Mouse (Mus musculus) left cerebral cortex, postnatal 4 days (tissue): ENCODE data around the gene Anks1. TPM values are rescaled to one million over a fixed set of nuclear protein-coding genes. Genes with fewer than 3 reads are reported as not detected.

Experiments used
- DNase-seq: peaks from one replicate; pipeline ENCODE4 v3.0.0-alpha.2; 2022
- intact Hi-C: fragments of 180-260 bp; cut with DNase I; formaldehyde crosslinking; loops from one replicate; pipeline ENCODE4 v1.15.1; 2025
- total RNA-seq, 2 experiments: library from RNA; stranded (reverse); gene quantifications; 2 replicates each; pipeline ENCODE4 v1.2.3; 2021

Anks1 gene
- total RNA-seq, result 10 to 100 TPM; 45.5 to 46.5 TPM

DNA sequence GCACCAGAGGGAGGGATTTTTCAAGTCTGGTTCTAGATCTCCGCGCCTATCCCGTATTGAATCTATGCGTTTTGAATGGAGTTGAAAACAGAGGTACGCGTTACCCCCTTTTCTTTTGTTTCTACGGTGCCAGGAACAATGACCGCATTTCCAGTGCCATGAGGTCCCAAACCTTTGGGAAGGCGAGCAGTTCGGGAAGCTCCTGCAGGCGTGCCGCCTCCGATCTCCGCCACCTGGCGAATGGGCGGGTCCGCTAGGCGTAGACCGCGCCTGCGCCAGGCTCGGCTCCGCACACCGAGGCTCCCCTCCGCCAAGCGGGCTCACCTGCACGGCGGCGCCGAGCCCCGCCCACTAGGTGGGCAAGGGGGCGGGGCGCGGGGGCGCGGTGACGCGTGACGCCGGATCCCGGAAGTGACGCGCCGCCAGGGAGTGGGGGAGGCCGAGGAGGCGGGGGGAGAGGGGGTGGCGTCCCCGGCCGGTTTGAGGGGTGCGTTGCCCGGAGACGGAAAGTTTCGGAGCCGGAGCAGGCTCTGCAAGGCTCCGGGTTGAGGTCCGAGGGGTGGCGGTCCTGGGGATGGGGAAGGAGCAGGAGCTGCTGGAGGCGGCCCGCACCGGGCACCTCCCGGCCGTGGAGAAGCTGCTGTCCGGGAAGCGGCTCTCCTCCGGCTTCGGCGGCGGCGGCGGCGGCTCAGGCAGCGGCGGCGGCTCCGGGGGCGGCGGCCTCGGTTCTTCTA, at the start of gene Anks1:
TSS of gene Anks1 (plus strand) at position 419 of the 734 bp plus-strand sequence.
- intact Hi-C loops, result loop anchor here (2.0 kb wide), 1 partner anchor 172 kb away; the partner anchor contains the start of gene Tcp11
- DNase-seq, result peak; percentile 91

DNA sequence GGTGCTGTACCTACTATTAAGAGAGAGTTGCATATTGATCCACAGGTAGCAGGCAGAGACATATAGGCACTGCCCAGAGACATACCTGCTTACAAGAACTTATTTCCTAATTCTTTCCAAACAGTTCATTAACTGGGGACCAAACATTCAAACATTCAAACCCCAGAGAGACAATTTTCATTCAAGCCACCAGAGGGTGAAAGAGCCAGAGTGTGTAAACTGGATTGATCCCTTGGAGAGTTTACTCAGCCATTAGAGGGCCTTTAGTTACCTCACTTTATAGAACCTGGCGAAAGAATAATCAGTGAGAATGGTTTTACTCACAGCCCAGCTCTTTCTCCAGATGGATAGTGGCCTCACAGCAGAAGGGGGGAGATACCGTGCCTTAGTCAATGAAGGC, 43.6 kb upstream of the Anks1 start:
- intact Hi-C loops, result no loop called here
- no peak for DNase-seq

DNA sequence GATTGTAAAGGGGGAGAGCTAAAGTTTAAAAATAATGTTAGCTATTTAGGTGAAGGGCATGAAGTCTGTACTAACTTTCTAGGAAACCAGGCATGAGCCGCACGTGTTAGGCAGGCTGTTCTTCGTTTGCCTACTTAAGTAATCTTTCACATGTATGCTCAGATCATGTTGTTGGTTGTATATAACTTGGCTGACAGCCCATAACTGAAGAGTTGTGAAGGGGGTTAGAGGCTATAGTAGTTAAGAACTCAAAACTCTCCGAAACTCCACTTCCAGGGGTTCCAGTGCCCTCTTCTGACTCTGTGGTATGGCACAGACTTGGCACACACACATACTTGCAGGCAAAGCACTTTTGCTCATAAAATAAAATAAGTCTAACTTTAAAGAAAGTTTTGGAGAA, 42.4 kb upstream of the Anks1 start:
- intact Hi-C loops, result no loop called here
- DNase-seq, result no peak

DNA sequence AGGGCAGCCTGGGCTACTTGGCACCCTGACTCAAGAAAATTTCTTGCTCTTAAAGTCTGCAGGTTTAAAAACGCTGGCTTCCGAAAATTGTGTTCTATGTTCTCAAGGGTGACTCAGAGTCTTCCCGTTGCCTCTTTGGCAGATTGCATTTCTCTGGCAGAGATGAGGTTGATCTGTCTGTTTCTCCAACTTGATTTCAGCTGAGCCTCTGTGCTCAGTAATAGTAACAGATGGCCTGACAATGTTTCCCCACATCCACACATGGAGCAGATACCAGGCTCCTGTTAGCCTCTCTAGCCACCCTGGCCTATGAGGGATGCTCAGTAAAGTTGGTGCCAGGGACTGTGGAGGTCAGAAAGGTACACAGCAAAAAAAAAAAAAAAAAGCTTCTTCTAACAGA, 37.3 kb upstream of the Anks1 start:
- DNase-seq, result no peak
- intact Hi-C loops, result no loop called here

- intact Hi-C loops, result no loop called here
- no peak for DNase-seq
These were observed 35.5 kb upstream of the Anks1 start for GRCm38 (mm10) chr17:27873583-27873982.

DNA sequence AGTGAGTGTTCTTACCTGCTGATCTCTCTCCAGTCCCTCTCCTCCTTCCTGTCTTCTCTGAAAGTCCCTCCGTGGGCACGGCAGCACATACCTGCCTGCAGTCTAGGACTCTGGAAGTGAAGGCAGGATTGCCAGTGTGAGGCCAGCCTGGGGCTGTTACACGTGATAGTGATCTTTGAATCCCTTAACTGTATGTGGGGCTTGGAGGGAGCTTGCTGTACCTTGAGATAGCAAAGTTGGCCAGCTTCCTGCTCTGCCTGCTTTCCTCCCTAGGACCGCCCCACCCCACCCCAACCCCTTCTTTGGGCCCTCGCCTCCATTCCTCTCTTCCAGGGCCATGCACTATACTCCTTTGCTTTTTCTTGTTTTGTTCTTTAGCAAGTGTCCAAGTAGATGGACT, 34.6 kb upstream of the Anks1 start:
- intact Hi-C loops, result no loop called here
- no peak for DNase-seq

GRCm38 (mm10) chr17:27881518-27881917, 27.6 kb upstream of the Anks1 start:
- no peak for DNase-seq
- intact Hi-C loops, result no loop called here

DNA sequence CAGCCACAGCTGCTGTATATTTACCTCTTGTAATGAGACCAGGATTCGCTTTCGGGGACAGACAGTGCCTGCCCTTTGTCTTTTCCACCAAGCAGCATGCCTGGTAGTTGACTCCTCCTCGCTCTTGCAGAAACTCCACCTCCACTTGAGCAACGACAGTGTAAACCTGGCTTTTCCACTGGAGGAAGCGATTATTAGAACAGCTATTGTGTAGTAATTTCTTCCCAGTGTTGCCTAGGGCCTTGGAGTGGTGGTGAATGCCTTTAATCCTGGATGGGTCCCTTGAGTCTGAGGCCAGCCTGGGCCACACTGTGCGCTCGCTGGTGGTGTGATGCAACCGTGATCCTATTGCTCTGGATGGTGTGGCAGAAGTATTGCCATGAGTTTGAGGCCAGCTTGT, 26.0 kb upstream of the Anks1 start:
- intact Hi-C loops, result no loop called here
- DNase-seq, result no peak

DNA sequence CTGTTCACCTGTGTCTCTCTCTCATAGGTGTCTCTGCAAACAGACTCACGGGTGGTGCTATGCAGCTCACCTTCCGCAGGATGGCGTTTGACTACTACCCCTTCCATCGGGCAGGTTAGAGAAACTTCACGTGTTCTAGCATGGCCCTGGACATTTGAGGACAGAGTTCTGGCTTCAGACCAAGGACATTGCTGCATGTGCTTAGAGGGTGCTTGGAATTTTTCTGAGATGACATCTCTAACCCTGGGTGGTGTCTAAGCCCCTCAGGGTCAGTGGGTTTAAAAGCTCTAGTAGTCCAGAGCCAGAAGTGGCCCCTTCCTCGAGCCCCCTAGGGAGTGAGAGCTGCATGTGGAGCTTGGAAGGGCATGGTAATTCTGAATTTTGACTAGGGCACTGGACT, 25.1 kb upstream of the Anks1 start:
- intact Hi-C loops, result no loop called here
- no peak for DNase-seq

GRCm38 (mm10) chr17:27886499-27887210, 22.5 kb upstream of the Anks1 start:
- DNase-seq, result peak; percentile 27
- intact Hi-C loops, result no loop called here

DNA sequence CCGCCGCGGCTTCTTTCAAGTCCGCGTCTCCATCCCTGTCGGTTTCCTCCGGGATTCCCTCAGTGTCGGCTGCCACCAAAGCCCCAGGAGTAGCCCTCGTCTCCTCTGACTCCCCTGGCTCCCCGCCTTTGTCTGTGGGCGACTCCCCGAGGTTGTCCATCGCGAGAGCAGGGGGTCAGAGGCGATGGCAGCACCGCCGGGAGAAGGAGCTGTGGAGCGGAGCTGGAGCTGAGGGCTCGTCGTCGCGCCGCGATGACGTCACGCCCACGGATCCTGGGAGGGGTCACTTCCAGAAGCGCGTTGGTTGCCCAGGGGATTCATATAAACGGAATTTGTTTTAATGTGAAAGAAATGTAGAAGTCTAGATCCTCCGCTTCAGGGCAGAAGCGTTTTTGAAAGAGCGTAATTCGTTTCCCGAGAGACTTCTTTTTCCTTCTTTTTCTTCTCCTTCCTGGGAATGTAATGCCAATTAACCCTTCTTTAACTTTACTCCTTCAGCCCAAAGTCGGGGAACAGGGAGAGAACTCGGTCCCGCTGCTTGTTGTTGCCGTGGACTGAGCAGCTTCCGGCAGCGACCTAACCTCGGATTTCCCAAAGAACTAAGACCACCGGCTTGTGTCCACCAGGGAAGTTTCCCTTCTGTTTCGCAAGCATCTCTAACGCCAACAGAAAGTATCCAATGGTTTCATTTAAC, 1.4 kb upstream of the Anks1 start:
- DNase-seq, result peak; percentile 93
- intact Hi-C loops, result loop anchor here (2.0 kb wide), 1 partner anchor 173 kb away; the partner anchor contains the start of gene Tcp11

DNA sequence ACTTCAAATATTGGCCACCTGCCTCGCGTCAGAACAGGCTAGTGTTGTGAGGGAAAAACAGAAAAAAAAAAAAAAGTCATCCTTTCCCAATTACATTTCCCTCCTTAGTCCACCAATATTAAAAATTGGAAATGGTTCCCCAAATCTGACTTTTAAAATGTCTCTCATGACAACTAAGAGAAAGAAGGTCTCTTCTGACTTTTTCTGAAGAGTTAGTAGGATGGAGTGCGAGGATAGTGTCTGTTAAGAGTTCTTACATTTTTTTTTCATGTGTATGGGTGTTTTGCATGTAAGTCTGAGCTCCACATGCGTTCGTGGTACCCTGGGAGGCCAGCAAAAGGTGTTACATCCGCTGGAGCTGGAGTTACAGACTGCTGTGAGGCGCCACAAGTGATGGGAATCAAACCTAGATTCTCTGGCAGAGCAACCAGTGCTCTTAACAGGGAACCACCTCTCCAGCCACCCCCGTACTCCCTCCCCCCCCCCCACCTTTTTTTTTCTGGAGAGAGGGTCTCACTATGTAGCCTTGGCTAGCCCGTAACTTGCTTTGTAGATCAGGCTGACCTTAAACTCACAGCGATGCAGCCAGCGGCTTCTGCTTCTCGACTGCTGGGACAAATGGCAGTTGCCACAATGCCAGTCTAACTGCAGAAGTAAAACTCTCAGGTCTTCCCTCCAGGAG, 759 bp upstream of the Anks1 start:
- no peak for DNase-seq
- intact Hi-C loops, result loop anchor here (2.0 kb wide), 1 partner anchor 172 kb away; the partner anchor contains the start of gene Tcp11

DNA sequence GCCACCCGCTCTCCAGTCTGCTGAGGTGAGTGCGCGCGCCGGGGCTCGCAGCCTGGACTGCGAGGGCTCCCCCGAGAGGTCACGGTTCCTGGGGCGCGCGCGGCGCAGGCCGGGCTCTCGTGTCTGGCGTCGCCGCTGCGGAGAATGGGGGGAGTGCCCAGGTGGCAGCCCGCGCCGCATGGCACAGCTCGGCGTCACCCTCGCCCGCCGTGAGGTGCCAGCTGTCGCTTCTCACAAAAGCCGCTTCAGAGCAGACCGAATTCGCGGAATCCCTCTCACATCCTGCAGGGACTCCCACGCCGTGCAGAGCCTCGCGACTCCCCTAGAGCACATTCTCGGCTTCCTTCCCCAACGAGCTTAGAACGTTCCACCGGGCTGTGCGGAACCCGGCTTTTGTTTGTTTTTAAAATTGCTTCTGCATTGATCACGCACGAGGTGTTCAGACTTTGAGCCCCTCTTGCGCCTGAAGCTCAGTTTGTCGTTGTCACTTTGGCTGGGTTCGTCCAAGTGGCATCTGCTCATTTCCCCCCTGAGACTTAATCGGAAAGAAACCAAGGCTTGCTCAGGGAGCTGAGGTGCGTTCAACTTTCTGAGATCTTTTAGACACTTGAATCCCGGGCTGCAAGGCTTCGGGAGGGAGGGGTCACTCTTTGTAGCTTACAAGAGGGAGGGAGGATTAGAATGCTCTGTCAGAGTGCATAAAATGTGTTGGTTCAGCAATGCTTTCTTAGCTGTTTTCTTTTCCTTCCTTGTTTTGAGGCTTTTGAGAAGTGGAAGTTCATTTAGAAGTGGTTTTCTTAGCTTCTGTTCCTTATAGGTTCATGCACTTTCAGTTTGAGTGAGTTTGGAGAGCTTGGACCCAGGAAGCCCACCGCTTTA, 755 bp downstream of the Anks1 start, which contains the start of gene Taf11:
TSS of gene Taf11 (minus strand) at position 223 of the 879 bp plus-strand sequence.
- peak; percentile 75 for DNase-seq
- intact Hi-C loops, result loop anchor here (2.0 to 10.0 kb wide), 3 partner anchors 75 to 171 kb away; partner anchors contain the start of gene Tcp11

GRCm38 (mm10) chr17:27911371-27911770, 2.3 kb downstream of the Anks1 start:
- intact Hi-C loops, result loop anchor here (10.0 kb wide), 2 partner anchors 73 to 133 kb away; no protein-coding TSS in a partner anchor
- DNase-seq, result no peak

GRCm38 (mm10) chr17:27914742-27915141, 5.6 kb downstream of the Anks1 start:
- intact Hi-C loops, result loop anchor here (5.0 to 10.0 kb wide), 3 partner anchors 70 to 878 kb away; no protein-coding TSS in a partner anchor
- no peak for DNase-seq

DNA sequence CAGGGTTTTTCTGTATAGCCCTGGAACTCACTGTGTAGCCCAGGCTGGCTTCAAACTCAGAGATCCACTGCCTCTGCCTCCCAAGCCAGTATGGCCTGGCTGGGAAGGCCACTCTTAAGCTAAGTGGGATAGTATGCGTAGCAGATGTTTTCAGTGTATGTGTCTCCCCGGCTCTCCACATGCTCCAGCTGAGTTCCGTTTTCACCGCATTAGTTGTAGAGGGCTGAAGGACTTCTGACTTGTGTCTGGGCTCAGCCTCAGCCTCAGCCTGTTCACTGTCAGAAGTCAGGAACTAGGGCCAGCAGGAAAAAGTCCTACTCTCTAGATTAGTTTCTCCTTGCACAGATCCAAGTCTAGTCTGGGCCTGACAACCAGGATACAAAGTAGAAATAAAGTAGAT, 7.3 kb downstream of the Anks1 start:
- no peak for DNase-seq
- intact Hi-C loops, result loop anchor here (5.0 to 10.0 kb wide), 3 partner anchors 68 to 876 kb away; no protein-coding TSS in a partner anchor

DNA sequence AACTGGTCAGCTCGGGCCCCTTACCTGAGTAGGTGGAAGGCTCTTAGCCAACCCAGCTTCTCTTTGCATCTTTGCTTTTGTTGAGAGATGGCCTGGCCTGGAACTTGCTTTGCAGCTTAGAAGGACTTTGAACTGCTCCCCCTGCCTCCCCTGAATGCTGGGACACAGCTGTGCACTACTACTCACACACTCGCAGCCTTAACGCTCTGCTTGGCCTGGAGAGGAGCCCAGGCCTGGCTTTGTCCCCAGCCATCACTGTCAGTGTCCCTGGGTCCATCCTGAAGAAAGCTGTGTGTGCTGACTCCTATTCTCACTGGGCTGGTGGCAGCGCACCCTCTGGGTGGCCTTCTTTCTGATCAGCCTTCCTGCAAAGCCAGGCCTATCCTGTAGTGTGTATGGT, 11.6 kb downstream of the Anks1 start:
- intact Hi-C loops, result no loop called here
- DNase-seq, result peak; percentile 59

GRCm38 (mm10) chr17:27922174-27922712, 13.1 kb downstream of the Anks1 start:
- DNase-seq, result no peak
- intact Hi-C loops, result no loop called here

DNA sequence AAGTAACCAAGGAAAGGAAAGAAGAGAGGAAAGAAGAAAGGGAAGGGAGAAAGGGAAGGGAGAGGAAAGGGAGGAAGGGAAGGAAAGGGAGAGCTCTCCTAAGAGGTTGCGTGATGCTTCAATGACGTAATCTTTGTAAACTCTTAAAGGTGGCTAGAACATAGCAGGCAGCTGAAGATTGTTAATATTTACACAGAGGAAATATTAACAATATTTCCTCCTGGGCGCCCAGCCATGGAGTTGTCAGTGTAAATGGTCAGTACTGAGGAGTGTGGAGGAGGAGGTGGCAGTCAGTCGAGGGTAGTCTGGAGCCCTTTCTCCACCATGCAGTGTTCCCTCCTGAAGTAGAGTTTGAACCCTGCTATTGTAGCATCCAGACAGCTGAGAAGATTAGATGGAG, 15.9 kb downstream of the Anks1 start:
- DNase-seq, result no peak
- intact Hi-C loops, result no loop called here
